Mouse (Mus musculus) stomach, embryonic 14.5 days (tissue): Measurements from ENCODE around the gene Nupl1. TPM values are rescaled to one million over a fixed set of nuclear protein-coding genes. Genes with fewer than 3 reads are reported as not detected.

Source experiments
- ATAC-seq: fragments of 200-750 bp; cut with Nextera tagmentation; 2 replicates; pipeline ENCODE4 v1.8.0; 2017; ENCODE audit warnings: low read depth, moderate TSS enrichment; ENCODE audit not compliant: insufficient number of reproducible peaks, insufficient read depth, low FRiP score
- H3K27ac ChIP-seq: fragments of 300-500 bp; sonication (generic); 2 replicates; pipeline ENCODE4 v1.5.1; 2014; ENCODE audit warnings: mild to moderate bottlenecking, low read length, moderate library complexity, mixed read lengths
- H3K27me3 ChIP-seq: fragments of 300-500 bp; sonication (generic); 2 replicates; pipeline ENCODE4 v1.6.1; 2014; ENCODE audit warnings: low read length, control low read depth, mixed read lengths; ENCODE audit not compliant: control insufficient read depth, insufficient read depth
- H3K36me3 ChIP-seq: fragments of 300-500 bp; sonication (generic); 2 replicates; pipeline ENCODE4 v1.6.1; 2014; ENCODE audit warnings: mild to moderate bottlenecking, control low read depth, low read length, moderate library complexity, mixed read lengths; ENCODE audit not compliant: control insufficient read depth, insufficient read depth
- H3K4me1 ChIP-seq: fragments of 300-500 bp; sonication (generic); 2 replicates; pipeline ENCODE4 v1.6.1; 2014; ENCODE audit warnings: low read length, control low read depth, mixed read lengths; ENCODE audit not compliant: control insufficient read depth, insufficient read depth
- H3K4me2 ChIP-seq: fragments of 300-500 bp; sonication (generic); replicated peaks from 2 replicates; pipeline ENCODE4 v1.6.1; 2014; ENCODE audit warnings: low read depth, low read length, control low read depth
- H3K4me3 ChIP-seq: fragments of 300-500 bp; sonication (generic); 2 replicates; pipeline ENCODE4 v1.5.1; 2014; ENCODE audit warnings: low read depth, low read length, control low read depth
- H3K9ac ChIP-seq: fragments of 300-500 bp; sonication (generic); replicated peaks from 2 replicates; pipeline ENCODE4 v1.6.1; 2014; ENCODE audit warnings: low read depth, mild to moderate bottlenecking, control low read depth, low read length, moderate library complexity, mixed read lengths
- H3K9me3 ChIP-seq: fragments of 300-500 bp; sonication (generic); 2 replicates; pipeline ENCODE4 v1.6.1; 2016; ENCODE audit warnings: low read depth, low read length, control low read depth; ENCODE audit not compliant: control insufficient read depth
- WGBS: fragments of 180-500 bp; shearing (Covaris S2); extraction: QIAGEN DNeasy Blood & Tissue Kit; methylation state at CpG from one replicate; pipeline ENCODE4 v1.1.7; 2014; 5-methylcytosine and 5-hydroxymethylcytosine counted together
- polyA plus RNA-seq: library from polyadenylated mRNA; unstranded; fragments of >200 nt; fragmentation: Nextera tagmentation; extraction: Ambion mirVana; gene quantifications from 2 replicates; pipeline ENCODE4 v1.2.1, GENCODE M21; 2014

The Nupl1 gene
- polyA plus RNA-seq, 1 experiment from 2014 or later: not detected

DNA sequence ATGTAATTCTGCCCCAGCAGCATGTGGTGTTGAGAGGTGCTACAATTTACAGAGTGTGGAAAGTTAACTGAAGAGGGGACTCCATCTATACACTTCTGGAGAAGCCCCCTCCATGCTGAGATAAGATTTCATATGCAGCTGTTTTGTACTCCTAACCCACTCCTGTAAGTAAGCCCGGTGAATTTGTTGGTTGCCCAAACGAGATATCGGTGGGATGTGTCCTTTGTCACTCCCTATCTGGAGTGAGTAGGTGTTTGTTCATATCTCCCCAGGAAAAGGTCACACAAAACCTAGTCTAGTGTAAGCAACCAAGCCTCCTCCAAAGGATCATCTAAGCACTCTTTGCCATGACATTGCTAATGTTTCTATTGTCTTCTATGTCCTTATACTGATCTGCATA, 2.2 kb upstream of the Nupl1 start:
- H3K36me3 ChIP-seq: no peaks in the 10 kb centered on the region

DNA sequence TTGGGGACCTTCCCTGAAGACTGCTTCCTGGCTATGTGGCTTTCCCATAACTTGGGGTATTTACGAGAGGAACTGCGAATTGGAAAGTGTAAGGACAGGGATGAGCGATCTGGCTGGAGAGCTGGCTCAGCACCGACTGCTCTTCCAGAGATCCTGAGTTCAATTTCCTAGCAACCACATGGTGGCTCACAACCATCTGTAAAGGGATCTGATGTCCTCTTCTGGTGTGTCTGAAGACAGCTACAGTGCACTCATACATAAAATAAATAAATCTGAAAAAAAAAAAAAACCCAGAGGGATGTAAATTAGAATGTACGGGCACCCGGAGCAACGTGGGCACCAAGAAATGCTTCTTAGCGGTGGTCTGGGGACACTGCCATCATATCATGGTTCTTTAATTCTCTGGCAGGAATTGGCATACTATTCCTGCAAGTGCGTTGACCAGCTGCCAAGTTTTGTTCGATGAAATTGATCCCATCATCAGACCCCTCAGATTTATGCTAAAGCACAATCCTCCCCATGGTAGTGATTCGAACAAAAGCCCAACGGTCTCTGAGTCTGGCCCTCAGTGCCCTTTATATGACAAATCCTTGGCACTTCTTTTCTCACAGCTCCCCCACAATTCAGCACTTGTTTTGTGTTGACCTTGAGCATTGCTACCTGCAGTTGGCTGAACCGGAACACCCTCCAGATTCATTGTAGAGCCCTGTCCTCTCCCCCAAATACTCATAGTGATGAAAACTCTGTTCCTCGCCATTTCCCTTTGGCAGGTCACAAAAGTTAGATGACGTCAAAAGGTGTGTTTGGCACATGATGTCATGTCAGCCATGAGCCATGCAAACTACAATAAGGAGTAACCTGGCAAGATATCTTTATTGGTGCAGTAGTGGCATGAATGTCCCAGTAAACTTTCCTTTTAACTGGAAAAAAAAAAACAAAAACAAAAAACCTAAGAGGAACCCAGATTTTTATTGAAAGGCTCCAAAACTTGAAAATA, 1.1 kb upstream of the Nupl1 start:
- H3K9me3 ChIP-seq: no peaks in the 10 kb centered on the region
- H3K36me3 ChIP-seq: no peaks in the 10 kb centered on the region
- 21% methylated on average over 15 of the region's 15 CpGs for WGBS
- peak overlapping the region; percentile 82 for H3K9ac ChIP-seq
- peaks cover 13% of the 10 kb centered on the region; the same call in 1 of the 2 replicates for H3K4me1 ChIP-seq
- peak overlapping the region; percentile 88 for H3K4me3 ChIP-seq
- H3K4me2 ChIP-seq: peak overlapping the region; percentile 64
- H3K27ac ChIP-seq: peak overlapping the region; percentile 87
- no peak for ATAC-seq
- H3K27me3 ChIP-seq: no peaks in the 10 kb centered on the region

More for the DNA sequence above, 2.2 kb upstream of the Nupl1 start:
- Histone ChIP-seq H3K4me3 (no peak overlapping the region), H3K4me1 (peaks cover 13% of the 10 kb centered on the region; the same call in 1 of the 2 replicates), H3K4me2 (no peak overlapping the region), H3K27ac (no peak overlapping the region), H3K9me3 (no peaks in the 10 kb centered on the region), H3K27me3 (no peaks in the 10 kb centered on the region), H3K9ac (no peak overlapping the region)
- 87% methylated on average over 3 of the region's 3 CpGs for WGBS
- ATAC-seq: no peak

DNA sequence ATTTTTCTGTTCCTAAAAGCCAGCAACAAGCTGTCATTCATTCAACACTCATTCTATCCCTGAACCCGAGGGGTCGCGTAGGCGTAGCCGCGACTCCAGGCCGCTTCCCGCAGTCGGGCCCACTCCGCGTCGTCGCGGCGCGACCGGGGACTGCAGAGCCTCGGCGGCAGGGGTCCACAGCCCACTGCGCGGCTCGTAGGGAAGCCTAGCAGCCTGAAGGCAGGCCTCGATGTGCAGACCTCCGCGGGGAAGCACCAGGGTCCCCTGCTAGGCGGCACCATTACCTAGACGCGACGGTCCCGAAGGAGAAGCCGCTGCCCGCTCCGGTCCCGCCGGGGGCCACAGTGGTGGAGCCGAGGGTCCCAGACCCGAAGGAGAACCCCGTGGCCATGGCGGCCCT, 352 bp downstream of the Nupl1 start:
- H3K9me3 ChIP-seq: no peaks in the 10 kb centered on the region
- peak; percentile 59 for ATAC-seq
- under 1% methylated on average over 34 of the region's 39 CpGs for WGBS
- peak overlapping the region; percentile 80; the same call in 1 of the 2 replicates for H3K27ac ChIP-seq
- peak overlapping the region; percentile 88 for H3K4me3 ChIP-seq
- peak overlapping the region; percentile 98 for H3K9ac ChIP-seq
- peaks cover 13% of the 10 kb centered on the region; the same call in 1 of the 2 replicates for H3K4me1 ChIP-seq
- no peaks in the 10 kb centered on the region for H3K36me3 ChIP-seq
- no peaks in the 10 kb centered on the region for H3K27me3 ChIP-seq
- peak overlapping the region; percentile 64 for H3K4me2 ChIP-seq

DNA sequence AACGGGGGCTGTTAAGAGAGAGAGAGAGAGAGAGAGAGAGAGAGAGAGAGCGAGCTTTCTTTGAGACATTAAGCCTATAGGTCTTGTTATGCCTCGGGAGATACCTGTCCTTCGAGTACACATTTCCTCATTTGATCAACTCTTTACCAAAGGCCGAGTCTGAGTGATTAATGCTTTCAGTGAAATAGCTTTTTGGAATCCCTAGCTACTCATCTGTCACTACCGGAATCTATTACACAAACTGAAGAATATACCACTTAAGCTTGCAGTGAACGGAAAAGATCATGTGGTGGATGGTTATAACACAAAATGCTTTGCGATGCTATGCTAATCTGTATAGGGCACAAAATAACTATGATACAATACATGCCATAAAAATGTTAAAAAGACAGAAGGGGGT, 865 bp downstream of the Nupl1 start:
- ATAC-seq: no peak
- Histone ChIP-seq H3K36me3 (peaks cover 2% of the 10 kb centered on the region; the same call in 1 of the 2 replicates), H3K9ac (peak overlapping the region; percentile 98), H3K27me3 (no peaks in the 10 kb centered on the region), H3K4me1 (peaks cover 13% of the 10 kb centered on the region; the same call in 1 of the 2 replicates), H3K4me2 (peak overlapping the region; percentile 64), H3K27ac (no peak overlapping the region), H3K9me3 (no peaks in the 10 kb centered on the region), H3K4me3 (peak overlapping the region; percentile 88)
- WGBS: 9% methylated on average over 8 of the region's 8 CpGs

DNA sequence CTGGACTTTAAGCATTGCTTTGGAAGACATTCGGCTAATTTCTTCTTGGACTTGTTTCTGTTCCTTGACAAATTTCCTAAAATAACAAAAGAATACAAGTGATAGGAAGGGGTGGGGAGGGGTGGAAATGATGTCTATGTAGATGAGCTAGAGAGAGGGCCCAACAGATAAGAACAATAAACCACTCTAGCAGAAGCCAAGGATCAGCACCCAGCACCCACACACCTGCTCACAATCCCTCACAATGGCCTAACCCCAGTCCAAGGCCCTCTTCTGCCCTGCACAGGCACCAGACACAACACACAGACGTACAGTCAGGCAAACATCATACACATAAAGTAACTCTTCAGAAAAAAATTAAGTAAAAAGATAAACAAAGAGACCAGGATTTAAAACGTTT, 12.7 kb downstream of the Nupl1 start:
- WGBS: 76% methylated on average over 3 of the region's 3 CpGs
- Histone ChIP-seq H3K9me3 (no peaks in the 10 kb centered on the region), H3K4me1 (no peaks in the 10 kb centered on the region), H3K4me2 (no peak overlapping the region), H3K27ac (no peak overlapping the region), H3K36me3 (peaks cover 41% of the 10 kb centered on the region), H3K9ac (no peak overlapping the region), H3K4me3 (no peak overlapping the region), H3K27me3 (no peaks in the 10 kb centered on the region)
- no peak for ATAC-seq

DNA sequence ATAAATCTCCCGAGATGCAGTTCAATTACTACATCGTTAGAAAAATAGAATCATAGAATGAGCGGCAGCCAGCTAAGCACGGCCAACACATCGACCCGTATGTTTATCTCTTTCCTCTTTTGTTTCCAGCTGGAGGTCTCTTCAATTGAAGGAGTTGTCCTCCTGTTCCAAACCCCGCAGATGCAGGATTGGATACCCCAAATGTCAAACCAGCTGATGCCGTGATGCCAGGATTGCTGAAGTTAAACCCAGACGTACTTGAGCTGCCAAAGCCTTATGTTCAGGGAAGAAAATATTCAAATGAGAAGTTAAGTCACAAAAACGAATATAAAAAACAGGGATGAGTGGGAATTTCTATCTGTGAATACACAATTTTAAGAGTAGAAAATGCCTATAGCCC, 31.3 kb downstream of the Nupl1 start:
- 86% methylated on average over 10 of the region's 10 CpGs for WGBS
- no peak for ATAC-seq
- no peak overlapping the region for H3K4me2 ChIP-seq
- H3K27ac ChIP-seq: no peak overlapping the region
- H3K9ac ChIP-seq: no peak overlapping the region
- H3K4me1 ChIP-seq: no peaks in the 10 kb centered on the region
- no peak overlapping the region for H3K4me3 ChIP-seq
- no peaks in the 10 kb centered on the region for H3K27me3 ChIP-seq
- H3K9me3 ChIP-seq: no peaks in the 10 kb centered on the region
- H3K36me3 ChIP-seq: peaks cover 20% of the 10 kb centered on the region

DNA sequence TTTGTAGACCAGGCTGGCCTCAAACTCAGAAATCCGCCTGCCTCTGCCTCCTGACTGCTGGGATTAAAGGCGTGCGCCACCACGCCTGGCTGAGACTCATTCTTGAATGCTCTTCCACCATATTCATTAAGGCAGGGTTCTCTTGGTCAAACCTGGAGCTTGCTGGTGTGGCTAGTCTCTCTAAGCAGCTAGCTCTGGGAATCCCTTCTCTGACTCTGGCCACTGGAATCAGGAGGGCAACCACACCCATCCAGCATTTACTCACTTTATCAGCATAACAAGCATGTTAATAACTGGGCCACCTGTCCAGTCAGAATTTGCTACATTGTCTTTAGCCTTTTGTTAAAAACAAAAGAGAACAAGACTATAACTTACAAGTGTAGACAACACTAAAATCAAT, 33.6 kb downstream of the Nupl1 start:
- Histone ChIP-seq H3K4me3 (no peak overlapping the region), H3K4me1 (no peaks in the 10 kb centered on the region), H3K27ac (no peak overlapping the region), H3K27me3 (no peaks in the 10 kb centered on the region), H3K4me2 (no peak overlapping the region), H3K9ac (no peak overlapping the region), H3K9me3 (no peaks in the 10 kb centered on the region), H3K36me3 (peaks cover 20% of the 10 kb centered on the region)
- ATAC-seq: no peak
- 94% methylated on average over 4 of the region's 4 CpGs for WGBS

DNA sequence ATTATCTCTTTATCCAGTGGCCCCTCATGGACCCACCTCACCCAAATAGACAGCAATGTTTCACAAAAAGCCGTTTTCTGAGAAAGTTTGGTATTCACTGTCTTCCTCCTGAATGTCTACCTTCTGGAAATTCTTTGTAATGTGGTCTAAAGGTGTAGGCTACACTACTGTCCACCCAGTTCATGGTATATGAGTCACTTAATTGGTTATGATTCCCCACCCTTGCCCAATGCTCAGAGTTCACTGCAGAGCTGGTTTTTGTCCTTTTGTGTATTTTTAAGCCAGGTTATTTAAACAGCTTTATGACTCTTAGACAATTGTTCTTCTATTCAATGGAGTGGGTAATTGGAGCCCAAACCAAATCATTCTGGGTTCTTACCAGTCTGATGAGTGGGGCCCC, 35.1 kb downstream of the Nupl1 start:
- no peak overlapping the region for H3K4me2 ChIP-seq
- no peak overlapping the region for H3K4me3 ChIP-seq
- H3K9me3 ChIP-seq: no peaks in the 10 kb centered on the region
- no peaks in the 10 kb centered on the region for H3K4me1 ChIP-seq
- WGBS: 66% methylated on average over 1 of the region's 1 CpGs
- peaks cover 16% of the 10 kb centered on the region for H3K36me3 ChIP-seq
- peak overlapping the region; percentile 48; the same call in 1 of the 2 replicates for H3K27ac ChIP-seq
- ATAC-seq: no peak
- H3K9ac ChIP-seq: no peak overlapping the region
- H3K27me3 ChIP-seq: no peaks in the 10 kb centered on the region
